Mouse (Mus musculus) kidney, adult 18-20 months (tissue): ENCODE data around the gene Pak1.
A peak's percentile ranks its signal among the peaks of the same experiment; 100 is the strongest.

ENCODE experiments used
- DNase-seq: peaks from one replicate; pipeline ENCODE4 v3.0.0; 2021

Pak1 gene

DNA sequence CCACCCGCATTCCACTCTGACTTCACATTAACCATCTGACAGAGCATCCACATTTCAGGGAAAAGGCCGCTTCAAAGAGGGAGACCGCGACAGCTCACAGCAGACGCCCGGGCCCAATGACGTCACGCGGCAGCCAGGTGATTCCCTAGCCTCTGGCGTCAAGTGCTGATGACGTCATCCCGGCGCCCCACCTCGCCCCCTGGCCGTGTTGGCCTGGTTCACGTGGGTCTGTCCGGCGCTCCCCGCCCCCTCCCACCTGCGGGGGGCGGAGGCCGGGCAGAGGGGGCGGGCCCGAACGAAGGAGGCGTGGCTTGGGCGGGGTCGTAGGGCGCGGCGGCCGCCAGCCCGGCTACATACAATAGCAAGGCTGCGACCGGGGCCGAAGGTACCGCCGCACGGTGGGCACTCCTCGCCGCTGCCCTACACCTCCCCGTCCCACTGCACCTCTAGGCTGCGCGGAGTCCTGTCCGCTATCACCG lies at the start of gene Pak1:
TSS of gene Pak1 (plus strand) at position 352 of the 479 bp plus-strand sequence.
- peak; percentile 89 for DNase-seq

DNA sequence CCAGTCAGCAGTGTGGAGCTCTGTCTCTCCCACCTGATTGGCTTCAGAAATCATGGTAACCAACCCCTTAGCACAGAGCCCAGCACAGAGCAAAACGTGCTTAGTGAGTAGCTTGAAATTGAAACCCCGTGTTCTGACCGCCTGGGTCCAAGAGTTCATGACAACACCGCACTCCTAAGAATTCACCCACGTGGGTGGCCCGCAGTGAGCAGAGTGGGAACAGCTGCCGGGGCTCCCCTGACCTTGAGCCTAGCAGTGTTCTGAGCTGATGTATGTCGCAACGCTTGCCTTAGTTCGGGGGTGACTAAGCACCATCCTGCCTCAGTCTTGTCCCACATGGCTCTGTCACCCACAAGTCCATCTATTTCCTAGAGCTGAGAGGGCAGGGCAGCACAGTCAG lies 47.4 kb upstream of the Pak1 start:
- no peak for DNase-seq

DNA sequence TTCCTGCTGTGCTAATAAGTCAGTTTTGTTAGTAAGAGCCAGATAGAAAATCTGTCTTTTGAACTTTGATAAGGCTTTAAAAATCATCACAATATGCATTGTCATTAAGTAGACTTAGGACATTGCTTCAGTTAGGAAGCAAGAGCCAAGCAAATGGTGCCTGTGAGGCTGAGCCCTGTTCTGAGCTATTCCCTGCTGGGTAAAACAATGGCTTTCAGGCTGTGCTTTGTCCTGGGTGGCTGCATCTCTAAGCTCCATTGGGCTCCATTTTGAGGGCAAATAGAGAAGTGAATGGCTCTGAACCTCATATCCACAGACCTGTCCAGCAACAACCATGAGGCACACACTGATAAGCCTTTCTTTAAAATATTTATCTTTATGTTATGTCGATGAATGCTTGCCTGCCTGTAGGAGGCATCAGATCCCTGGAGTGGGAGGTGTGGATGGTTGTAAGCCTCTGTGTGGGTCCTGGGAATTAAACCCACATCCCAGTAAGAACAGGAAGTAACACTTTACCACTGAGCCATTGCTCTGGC lies 46.5 kb upstream of the Pak1 start:
- no peak for DNase-seq

GRCm38 (mm10) chr7:97745299-97745698 lies 43.0 kb upstream of the Pak1 start:
- DNase-seq, result peak; percentile 71

GRCm38 (mm10) chr7:97747176-97747707 lies 41.1 kb upstream of the Pak1 start:
- no peak for DNase-seq

DNA sequence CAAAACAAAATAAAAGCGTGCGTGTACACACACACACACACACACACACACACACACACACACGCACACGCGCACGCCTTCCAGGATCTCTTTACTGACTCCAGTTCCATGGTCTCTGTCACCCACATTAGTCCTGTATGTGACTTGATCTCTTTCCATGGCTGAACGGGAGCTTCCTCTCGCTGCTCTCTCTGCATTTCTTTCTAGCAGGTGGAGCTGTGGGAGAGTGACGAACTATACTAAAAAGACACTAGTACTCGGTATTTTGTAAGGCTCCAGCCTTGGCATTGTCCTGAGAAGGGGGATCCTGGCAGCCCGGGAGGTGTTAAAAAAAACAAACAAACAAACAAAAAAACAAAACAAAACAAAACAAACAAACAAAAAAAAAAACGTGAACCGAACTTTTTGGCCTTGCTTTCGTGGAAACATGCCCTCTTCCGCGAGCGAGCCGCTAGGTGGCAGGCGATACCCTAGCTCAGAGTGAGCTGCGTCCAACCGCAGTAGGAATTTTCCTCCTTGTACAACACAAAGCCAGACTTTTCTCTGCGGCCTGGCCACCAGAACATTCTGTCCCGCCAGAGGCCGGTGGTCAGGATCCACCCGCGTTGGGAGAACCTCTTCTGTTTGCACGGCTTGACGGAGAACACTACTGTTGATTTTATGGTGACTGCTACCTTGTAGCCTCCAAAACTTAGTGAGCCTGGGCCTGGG lies 40.4 kb upstream of the Pak1 start:
- peak; percentile 87 for DNase-seq

- DNase-seq, result peak; percentile 23
These were observed 39.7 kb upstream of the Pak1 start for GRCm38 (mm10) chr7:97748527-97749206.

DNA sequence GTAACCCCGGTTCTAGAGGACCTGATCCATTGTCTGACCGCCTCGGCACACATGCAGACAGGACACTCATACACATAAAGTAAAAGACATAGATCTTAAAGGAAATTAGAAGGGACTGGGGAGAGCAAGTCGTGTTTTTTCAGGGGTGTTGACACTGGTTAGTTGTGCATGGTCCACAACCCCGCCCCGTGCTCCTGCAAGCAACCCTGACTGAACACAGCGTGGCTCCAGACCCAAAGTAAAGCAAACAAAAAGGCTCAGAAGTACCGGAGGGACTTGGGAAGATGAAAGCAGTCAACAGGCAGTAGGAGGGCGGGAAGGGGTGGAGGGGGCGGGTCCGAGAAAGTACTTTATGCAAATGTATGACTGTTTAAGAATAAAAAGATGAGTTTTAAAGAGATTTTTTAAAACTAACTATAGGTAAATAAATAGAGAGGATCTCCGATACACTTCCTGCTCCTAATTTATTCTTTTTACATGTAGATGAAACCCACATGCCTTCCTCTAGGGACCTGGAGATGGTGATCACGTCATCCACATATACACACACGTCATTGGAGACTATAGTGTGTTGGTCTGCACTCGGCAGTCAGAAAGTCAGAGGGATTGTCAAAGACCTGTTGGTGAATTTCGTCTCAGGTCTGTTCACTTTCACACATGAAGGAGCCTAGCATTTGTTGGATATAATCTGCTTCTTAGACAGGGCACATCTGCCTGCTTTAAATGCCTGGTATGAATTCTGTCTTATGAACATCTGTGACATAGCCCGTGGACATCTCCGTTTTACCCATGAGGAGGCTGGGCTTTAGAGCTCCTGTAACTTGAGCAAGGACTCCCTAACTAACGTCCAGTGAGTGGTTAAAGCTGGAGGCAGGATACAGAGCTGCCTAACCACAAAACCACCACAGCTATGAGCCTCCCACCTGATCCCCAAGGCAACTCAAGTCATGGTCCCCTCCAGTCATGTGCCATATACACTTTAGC lies 38.8 kb upstream of the Pak1 start:
- peak; percentile 27 for DNase-seq

- no peak for DNase-seq
These were observed 31.1 kb upstream of the Pak1 start for GRCm38 (mm10) chr7:97756967-97757881.

- no peak for DNase-seq
These were observed 23.8 kb upstream of the Pak1 start for GRCm38 (mm10) chr7:97764591-97764990.

DNA sequence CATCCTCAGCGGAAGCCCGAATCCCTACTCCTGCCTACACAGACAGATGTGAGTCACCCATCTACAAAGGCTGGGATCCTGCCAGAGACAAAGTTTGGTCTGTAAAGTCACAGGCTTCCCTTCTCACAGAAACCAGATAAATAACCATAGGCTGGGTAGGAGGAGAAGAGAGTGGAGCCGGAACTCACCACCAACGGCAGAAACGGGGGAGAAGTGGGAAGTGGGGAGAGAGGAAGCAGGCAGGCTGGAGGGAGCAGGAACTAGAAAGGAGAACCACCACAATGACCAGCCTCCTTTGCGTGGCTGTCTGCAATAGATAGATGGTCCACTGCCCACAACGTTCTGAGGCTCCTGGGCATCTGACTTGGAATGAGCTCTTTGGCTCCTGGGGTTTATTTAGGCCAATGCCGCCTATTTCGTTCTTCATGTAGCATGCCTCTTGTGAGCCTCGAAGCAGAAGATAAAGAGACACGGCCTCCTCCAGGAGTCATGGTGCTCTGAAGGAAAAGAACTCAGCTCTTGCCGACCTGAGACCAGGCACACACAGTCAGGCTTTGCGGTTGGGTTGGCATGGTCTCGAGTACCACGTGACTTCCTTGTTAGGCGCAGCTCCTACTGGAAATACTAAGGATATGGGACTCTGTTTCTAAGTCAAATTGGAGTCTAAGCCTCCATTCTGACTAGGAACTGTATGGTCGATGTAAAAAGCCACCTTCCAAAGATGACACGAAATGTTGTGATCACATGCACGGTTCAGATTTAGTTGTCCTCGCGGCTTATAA lies 23.0 kb upstream of the Pak1 start:
- no peak for DNase-seq

GRCm38 (mm10) chr7:97765963-97766347 lies 22.4 kb upstream of the Pak1 start:
- peak; percentile 38 for DNase-seq

DNA sequence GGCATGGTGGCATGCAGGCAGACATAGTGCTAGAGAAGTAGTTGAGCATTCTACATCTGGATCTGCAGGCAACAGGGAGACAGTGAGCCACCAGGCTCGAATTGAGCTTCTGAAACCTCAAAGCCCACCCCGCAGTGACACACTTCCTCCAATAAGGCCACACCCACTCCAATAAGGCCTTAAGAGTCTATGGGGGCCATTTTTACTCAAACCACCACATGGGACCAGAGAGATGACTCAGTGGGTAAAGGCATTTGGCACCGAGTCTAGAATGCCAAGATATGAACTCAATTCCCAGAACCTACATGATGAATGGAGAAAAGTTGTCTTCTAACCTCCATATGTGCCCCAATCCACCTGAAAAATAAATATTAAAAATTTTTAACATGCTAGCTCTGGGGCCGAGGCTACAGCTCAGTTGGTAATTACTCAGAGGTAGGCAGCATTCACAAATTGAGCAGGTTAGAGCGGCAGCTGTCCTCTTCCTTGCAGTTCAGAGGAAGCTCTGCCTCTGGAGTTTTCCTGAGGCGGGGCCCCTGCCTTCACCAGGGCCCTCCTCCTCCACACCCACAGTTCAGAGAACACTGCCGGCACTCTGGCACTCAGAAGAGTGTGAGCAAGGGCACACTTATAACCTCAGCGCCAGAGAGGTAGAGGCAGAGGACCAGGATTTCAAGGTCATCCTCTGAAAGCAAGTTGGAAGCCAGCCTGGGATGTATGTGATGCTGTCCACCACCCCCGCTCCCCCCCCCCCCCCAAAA lies 21.8 kb upstream of the Pak1 start:
- no peak for DNase-seq

DNA sequence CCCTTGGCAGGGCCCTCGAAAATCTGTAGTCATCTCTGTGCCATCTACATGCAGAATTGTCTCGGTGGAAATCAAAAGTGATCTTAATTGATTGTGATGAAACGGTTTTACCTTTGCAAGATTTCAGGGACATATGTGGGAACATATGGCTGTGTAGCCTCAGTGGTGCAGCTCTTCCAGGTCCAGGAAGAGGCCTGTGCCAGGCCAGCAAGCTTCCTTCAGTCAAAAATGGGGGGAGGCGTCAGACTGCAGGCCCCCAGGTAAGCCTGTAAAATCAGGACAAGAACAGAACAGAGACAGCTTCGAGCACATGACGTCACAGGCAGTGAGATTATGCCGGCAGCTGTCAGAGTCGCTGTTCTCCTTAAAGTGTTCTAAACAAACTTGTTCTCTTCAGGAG lies 20.5 kb upstream of the Pak1 start:
- no peak for DNase-seq

- no peak for DNase-seq
These were observed 19.3 kb upstream of the Pak1 start for GRCm38 (mm10) chr7:97769020-97769419.

- no peak for DNase-seq
These were observed 17.3 kb upstream of the Pak1 start for GRCm38 (mm10) chr7:97770841-97771620.

GRCm38 (mm10) chr7:97775380-97775779 lies 13.0 kb upstream of the Pak1 start:
- DNase-seq, result no peak

GRCm38 (mm10) chr7:97775923-97776322 lies 12.4 kb upstream of the Pak1 start:
- no peak for DNase-seq

GRCm38 (mm10) chr7:97777191-97777590 lies 11.2 kb upstream of the Pak1 start:
- DNase-seq, result no peak
